Mouse (Mus musculus) small intestine, adult 2 months (tissue): ENCODE measurements around the gene Hoxb1. TPM values are rescaled to one million over a fixed set of nuclear protein-coding genes. Genes with fewer than 3 reads are reported as not detected.

Experiments
- H3K27ac ChIP-seq: fragments of 200-500 bp; 2 replicates; pipeline ENCODE4 v1.5.1; 2012; ENCODE audit warnings: low read depth, low read length, control low read depth, inconsistent platforms; ENCODE audit not compliant: insufficient read depth
- H3K27me3 ChIP-seq: fragments of 200-500 bp; 2 replicates; pipeline ENCODE4 v1.6.1; 2012; ENCODE audit warnings: mild to moderate bottlenecking, moderate library complexity, low read length, inconsistent platforms; ENCODE audit not compliant: control insufficient read depth, insufficient read depth
- H3K36me3 ChIP-seq: fragments of 200-500 bp; 2 replicates; pipeline ENCODE4 v1.6.1; 2012; ENCODE audit warnings: mild to moderate bottlenecking, low read length, control low read depth, inconsistent platforms; ENCODE audit not compliant: control insufficient read depth, insufficient read depth
- H3K4me1 ChIP-seq: fragments of 200-500 bp; 2 replicates; pipeline ENCODE4 v1.6.1; 2012; ENCODE audit warnings: low read length, inconsistent platforms, mixed read lengths; ENCODE audit not compliant: control insufficient read depth, insufficient read depth, insufficient read length
- H3K4me3 ChIP-seq: fragments of 200-500 bp; 2 replicates; pipeline ENCODE4 v1.5.1; 2012; ENCODE audit warnings: low read depth, mild to moderate bottlenecking, control low read depth, inconsistent platforms, low read length, moderate library complexity
- CTCF ChIP-seq: fragments of 200-500 bp; IDR thresholded peaks from 2 replicates; pipeline ENCODE4 v1.5.1; 2012; ENCODE audit warnings: low read depth, mild to moderate bottlenecking, control low read depth, inconsistent platforms, low read length, moderate library complexity, mixed read lengths; ENCODE audit not compliant: insufficient replicate concordance, insufficient read length; ENCODE audit errors: extremely low read depth
- POLR2A ChIP-seq: fragments of 200-500 bp; IDR thresholded peaks from 2 replicates; pipeline ENCODE4 v1.6.1; 2012; ENCODE audit warnings: low read depth, mild to moderate bottlenecking, control low read depth, inconsistent platforms, low read length, moderate library complexity
- WGBS: fragments of 180-500 bp; shearing (Covaris S2); methylation state at CpG from one replicate; pipeline ENCODE4 v1.1.7; 2018; 5-methylcytosine and 5-hydroxymethylcytosine counted together
- polyA plus RNA-seq: library from polyadenylated mRNA; depleted of rRNA; stranded (reverse); fragments of >200 nt; gene quantifications from 2 replicates; pipeline ENCODE4 v1.2.3, GENCODE M21; 2012

Gene Hoxb1
- polyA plus RNA-seq, 1 experiment = not detected

- TF ChIP-seq POLR2A (no peak), CTCF (no peak)
- Histone ChIP-seq H3K36me3 (no peaks in the 10 kb centered on the region), H3K27me3 (peaks cover 22% of the 10 kb centered on the region), H3K4me3 (no peak overlapping the region), H3K27ac (no peak overlapping the region), H3K4me1 (no peaks in the 10 kb centered on the region)
- 52% methylated on average over 7 of the region's 7 CpGs for WGBS
Observed at GRCm38 (mm10) chr11:96369140-96369539, 3.6 kb downstream of the Hoxb1 start.

GRCm38 (mm10) chr11:96371726-96372125, 6.2 kb downstream of the Hoxb1 start:
- 68% methylated on average over 3 of the region's 3 CpGs for WGBS
- peaks cover 8% of the 10 kb centered on the region for H3K27me3 ChIP-seq

GRCm38 (mm10) chr11:96372519-96372918, 7.0 kb downstream of the Hoxb1 start:
- H3K27me3 ChIP-seq = peaks cover 8% of the 10 kb centered on the region
- H3K36me3 ChIP-seq = no peaks in the 10 kb centered on the region
- WGBS = 30% methylated on average over 3 of the region's 3 CpGs
- H3K27ac ChIP-seq = no peak overlapping the region
- TF ChIP-seq CTCF (no peak), POLR2A (no peak)
- H3K4me3 ChIP-seq = no peak overlapping the region
- H3K4me1 ChIP-seq = no peaks in the 10 kb centered on the region

More at GRCm38 (mm10) chr11:96371726-96372125, 6.2 kb downstream of the Hoxb1 start:
- Histone ChIP-seq H3K4me1 (no peaks in the 10 kb centered on the region), H3K27ac (no peak overlapping the region), H3K4me3 (no peak overlapping the region), H3K36me3 (no peaks in the 10 kb centered on the region)
- TF ChIP-seq CTCF (no peak), POLR2A (no peak)

- Histone ChIP-seq H3K27me3 (no peaks in the 10 kb centered on the region; the same call in none of the 2 replicates), H3K27ac (no peak overlapping the region), H3K4me3 (no peak overlapping the region), H3K4me1 (no peaks in the 10 kb centered on the region), H3K36me3 (no peaks in the 10 kb centered on the region)
- WGBS = 47% methylated on average over 7 of the region's 7 CpGs
- TF ChIP-seq POLR2A (no peak), CTCF (no peak)
Observed at GRCm38 (mm10) chr11:96374810-96375209, 9.3 kb downstream of the Hoxb1 start.

GRCm38 (mm10) chr11:96383381-96383780, 17.8 kb downstream of the Hoxb1 start:
- 41% methylated on average over 5 of the region's 5 CpGs for WGBS
- H3K27ac ChIP-seq = no peak overlapping the region
- no peak for TF ChIP-seq CTCF
- no peaks in the 10 kb centered on the region for H3K4me1 ChIP-seq
- no peaks in the 10 kb centered on the region for H3K36me3 ChIP-seq
- peaks cover 5% of the 10 kb centered on the region; the same call in 1 of the 2 replicates for H3K27me3 ChIP-seq
- no peak overlapping the region for H3K4me3 ChIP-seq

GRCm38 (mm10) chr11:96387635-96388034, 22.1 kb downstream of the Hoxb1 start:
- 69% methylated on average over 2 of the region's 2 CpGs for WGBS
- no peak overlapping the region for H3K27ac ChIP-seq

GRCm38 (mm10) chr11:96396772-96397626, 31.4 kb downstream of the Hoxb1 start:
- no peak overlapping the region for H3K27ac ChIP-seq
- no peaks in the 10 kb centered on the region for H3K36me3 ChIP-seq
- H3K4me1 ChIP-seq = peaks cover 6% of the 10 kb centered on the region
- H3K4me3 ChIP-seq = no peak overlapping the region
- H3K27me3 ChIP-seq = no peaks in the 10 kb centered on the region
- 32% methylated on average over 15 of the region's 15 CpGs for WGBS
- TF ChIP-seq POLR2A (no peak), CTCF (no peak)

More at GRCm38 (mm10) chr11:96387635-96388034, 22.1 kb downstream of the Hoxb1 start:
- Histone ChIP-seq H3K36me3 (no peaks in the 10 kb centered on the region), H3K4me3 (no peak overlapping the region), H3K27me3 (no peaks in the 10 kb centered on the region), H3K4me1 (no peaks in the 10 kb centered on the region)
- TF ChIP-seq CTCF (no peak), POLR2A (no peak)
